Mouse (Mus musculus): Measurements from ENCODE around the gene Cmip. TPM values are rescaled to one million over a fixed set of nuclear protein-coding genes. Genes with fewer than 3 reads are reported as not detected.

The Cmip gene
- polyA plus RNA-seq, 1 experiment: 21.1 TPM

DNA sequence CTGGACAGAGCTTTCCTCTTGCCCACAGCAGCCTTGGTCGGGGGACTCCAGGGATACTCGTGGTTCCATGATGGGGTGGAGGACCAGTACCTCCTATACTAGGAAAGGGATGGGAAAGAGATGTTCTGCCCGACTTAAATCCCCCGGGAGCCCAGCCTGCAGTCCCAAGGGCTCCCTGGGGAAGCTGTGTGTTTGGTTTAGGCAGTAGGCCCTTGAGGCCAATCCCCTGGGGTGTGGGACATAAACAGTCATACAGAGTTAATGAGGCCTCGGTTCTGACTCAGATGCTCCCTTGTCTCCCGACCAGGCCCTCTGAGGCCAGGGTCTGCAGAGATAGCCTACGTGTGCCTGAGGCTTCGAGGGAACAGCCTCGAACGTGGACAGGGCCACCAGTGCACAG, 130.8 kb downstream of the Cmip start:
- no peak for TF ChIP-seq GATA1 (IDR thresholded peaks at IDR 0.05; ENCODE audit: low read length)

DNA sequence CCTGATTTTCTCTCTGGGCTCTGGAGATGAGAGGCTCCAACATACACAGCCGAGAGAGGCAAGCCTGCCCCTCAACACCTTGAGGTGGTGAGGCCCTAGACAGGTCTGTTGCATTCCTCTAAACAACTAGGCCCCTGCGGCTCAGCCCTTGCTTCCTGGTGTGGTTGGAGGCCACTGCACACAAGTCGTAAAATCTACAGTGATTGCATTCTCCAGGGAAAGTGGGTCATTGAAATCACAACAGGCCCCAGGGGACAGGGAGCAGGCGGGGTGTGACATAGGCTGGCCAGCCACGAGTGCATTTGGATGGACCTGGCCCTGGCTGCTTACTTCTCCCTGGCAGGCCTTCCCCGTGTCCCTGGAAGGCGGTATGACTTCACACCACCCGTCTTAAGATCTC, 131.5 kb downstream of the Cmip start:
- TF ChIP-seq GATA1 (IDR thresholded peaks at IDR 0.05; ENCODE audit: low read length): no peak

DNA sequence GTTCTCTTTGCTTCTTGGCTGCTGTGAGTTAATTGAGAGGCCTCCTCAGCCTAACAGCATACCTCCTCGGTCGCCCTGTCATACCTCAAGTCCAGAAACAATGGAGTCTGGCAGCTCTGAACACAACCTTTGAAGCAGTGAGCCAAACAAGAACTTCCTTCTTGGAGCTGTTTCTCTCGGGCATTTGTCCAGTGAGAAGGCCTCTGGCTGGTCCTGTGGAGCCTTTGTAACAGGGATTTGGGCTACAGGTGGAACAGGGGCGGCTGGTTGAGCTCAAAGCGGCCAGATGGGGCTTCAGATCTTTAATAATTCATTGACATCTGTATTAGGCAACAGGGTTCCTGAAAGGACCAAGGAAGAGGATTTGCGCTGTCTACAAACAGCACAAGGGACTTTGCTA, 137.0 kb downstream of the Cmip start:
- no peak for TF ChIP-seq GATA1 (IDR thresholded peaks at IDR 0.05; ENCODE audit: low read length)

DNA sequence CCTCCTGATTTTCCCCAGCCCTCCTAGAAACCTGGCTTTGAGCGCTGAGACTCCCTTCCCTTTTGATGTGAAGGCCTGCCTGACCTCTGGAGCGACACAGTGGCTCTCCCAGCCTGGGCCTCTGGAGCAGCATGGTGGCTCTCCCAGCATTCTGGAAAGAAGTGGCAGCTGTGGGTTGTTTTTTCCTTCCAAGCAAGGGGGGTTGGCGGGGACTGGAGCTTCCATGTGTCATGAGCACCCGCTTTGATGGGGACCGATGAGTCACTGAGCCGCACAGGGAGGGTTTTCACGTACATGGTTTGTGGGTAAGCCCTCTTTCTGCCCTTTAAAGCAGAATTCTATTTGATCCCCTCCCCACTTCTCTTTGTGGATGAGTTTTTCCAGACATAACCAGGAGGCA, 138.2 kb downstream of the Cmip start:
- no peak for TF ChIP-seq GATA1 (IDR thresholded peaks at IDR 0.05; ENCODE audit: low read length)

DNA sequence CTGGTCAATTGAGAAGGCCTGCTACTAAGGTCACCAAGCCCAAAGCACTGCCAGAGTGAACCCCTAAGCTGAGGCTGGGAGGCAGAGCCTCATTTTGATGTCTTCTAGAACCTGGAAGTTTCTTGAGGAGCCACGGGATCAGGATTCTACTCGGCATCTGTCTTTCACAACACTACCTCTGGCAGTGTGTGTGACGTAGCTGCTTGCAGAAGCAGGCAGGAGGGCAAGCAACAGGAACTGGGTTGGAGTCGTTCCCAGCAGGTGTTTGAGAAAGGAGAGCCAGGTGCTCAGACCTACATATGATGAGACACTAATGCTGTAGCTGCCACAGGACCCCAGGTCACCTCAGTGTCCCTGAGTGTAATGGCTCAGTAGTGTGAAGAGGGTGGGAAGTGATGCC, 140.0 kb downstream of the Cmip start:
- no peak for TF ChIP-seq GATA1 (IDR thresholded peaks at IDR 0.05; ENCODE audit: low read length)

DNA sequence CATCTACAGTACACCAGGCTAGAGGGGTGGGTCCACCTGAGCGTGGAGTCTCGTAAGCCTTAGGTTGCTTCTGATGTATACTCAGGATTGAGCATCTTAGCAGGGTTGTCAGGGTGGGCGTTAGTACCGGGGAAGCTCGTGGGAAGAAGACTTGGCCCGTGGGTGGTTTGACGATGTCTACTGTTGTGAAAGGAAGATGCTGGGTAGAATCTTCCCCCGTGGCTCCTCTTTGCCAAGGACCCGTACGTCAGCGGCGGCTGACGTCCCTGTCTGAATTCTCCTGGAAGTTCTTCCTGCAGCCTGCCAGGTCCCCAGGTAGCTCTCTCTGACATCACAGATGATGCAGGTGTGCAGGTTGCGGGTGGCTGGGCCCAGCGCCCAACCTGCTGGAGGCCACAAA, 140.9 kb downstream of the Cmip start:
- TF ChIP-seq GATA1 (IDR thresholded peaks at IDR 0.05; ENCODE audit: low read length): no peak

DNA sequence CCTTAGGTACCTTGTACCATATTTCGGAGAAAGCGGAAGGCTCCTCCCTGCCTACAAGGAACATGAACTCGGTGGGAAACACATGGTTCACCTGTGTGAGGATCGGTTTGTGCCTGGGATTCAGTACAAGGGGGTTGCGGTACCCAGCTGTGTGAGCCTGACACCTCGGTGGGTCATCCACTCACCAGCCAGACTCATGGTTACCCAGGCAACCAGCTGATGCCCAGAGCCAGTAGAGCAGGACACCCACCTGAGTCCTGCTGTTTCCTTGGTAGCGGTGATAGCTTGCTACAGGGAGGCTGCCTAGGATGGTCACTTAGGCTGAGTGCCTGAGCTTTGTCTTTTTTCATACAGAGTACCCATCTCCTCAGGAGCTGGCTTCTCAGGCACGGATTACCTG, 142.4 kb downstream of the Cmip start:
- TF ChIP-seq GATA1 (IDR thresholded peaks at IDR 0.05; ENCODE audit: low read length): no peak

DNA sequence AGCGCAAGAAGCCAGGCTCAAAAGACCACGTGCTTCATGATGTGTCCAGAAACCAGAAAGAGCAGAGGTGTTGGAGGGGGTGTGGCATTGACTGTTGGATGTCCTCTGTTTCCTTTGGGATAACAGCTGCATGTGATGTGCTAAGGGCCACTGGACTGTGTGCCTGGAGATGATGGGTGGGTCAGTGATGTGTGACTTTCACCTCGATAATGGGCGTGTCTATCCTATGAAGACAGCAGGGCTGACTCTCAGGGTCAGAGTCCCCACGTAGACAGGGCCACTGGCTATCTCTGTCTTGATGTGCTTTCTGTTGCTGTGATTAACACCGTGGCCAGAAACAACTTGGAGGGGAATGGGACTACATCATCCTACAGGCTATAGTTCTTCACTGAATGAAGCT, 144.0 kb downstream of the Cmip start:
- TF ChIP-seq GATA1 (IDR thresholded peaks at IDR 0.05; ENCODE audit: low read length): no peak

DNA sequence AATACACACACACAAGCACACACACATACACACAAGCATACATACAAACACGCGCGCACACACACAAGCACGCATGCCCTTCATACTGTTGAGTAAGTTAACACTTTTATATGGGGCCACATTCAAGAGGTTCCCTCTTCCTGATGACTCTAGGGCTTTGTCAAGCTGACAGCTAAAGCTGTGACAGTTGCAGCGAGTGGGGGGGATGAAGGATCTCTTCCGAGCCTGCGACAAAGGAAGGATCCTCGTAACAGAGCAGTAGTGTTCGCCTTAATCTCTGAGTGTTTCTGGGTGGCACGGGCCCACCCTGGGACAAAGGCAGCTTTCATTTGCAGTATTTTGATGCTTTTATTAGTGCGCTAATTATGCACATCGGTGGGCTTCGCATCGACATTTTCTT, 145.0 kb downstream of the Cmip start:
- TF ChIP-seq GATA1 (IDR thresholded peaks at IDR 0.05; ENCODE audit: low read length): no peak

DNA sequence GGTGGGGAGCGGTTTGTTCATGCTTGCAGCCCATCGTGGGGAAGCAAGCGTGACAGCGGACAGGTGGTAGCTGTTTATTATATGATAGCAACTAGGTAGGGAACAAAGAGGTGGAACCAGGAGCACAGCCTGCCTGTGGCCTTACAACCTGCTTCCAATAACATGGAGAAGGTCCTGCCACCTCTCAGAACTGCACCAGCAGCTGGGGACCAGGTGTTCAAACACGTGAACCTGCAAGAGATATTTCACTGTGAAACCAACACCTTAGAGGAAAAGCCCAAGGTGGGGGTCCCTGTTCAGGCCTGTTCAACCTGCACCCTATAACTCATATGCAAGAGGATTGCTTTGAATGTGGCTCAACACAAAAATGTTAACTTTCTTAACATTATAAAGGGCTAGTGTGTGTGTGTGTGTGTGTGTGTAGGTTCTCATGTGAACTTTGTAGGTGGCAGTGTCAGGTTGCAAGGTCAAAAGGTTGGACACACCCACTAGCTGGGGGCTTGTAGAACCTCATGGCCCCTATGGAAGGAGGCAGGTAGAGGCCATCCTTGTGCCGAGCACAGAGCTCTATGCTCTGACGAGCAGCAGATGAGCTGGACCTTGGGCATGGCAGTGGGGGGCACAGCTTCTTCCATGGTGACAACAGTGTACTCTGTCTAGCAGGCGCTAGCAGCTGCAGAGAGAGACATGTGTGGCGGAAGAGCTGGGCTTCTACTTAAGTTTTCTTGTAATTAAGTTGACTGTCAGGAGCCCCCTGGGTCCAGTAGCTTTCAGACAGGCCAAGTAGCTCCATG, 146.2 kb downstream of the Cmip start:
- TF ChIP-seq GATA1 (IDR thresholded peaks at IDR 0.05; ENCODE audit: low read length): no peak

DNA sequence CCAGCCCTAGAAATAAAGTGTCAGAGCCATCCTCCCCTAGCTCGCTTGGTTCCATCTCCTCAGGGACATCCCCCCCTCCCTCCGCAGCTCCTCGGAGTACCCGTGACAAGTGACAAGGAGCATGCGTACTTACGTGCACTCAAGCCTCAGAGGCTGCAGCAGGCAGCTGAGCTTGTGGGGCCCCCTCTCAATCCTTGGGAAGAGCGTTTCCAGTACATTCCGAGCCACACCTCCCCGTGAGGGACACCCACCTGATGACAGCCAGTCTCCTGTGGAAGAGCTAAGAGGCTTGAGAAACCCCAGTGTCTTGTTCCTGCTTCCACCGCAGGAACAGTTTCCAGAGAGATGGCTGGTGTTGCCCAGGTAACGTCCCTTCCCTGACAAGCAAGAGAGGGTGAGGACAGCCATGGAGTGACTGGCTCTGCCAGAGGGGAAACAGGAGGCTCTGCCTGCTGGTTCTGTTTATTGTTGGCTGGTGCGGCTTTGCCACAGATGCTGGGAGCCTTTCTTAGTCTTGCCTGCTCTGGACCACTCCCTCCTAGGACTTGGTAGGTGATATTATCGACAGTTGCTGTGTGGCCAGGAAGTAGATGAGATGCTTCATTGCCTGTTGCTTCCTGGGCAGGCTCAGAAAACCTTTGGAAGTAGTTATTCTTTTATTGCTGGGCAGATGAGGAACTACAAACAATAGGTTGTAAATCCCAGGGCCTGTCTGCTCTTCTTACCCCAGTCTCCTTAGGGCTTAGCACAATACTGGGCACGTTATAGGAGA, 147.0 kb downstream of the Cmip start:
- TF ChIP-seq GATA1 (IDR thresholded peaks at IDR 0.05; ENCODE audit: low read length): no peak

DNA sequence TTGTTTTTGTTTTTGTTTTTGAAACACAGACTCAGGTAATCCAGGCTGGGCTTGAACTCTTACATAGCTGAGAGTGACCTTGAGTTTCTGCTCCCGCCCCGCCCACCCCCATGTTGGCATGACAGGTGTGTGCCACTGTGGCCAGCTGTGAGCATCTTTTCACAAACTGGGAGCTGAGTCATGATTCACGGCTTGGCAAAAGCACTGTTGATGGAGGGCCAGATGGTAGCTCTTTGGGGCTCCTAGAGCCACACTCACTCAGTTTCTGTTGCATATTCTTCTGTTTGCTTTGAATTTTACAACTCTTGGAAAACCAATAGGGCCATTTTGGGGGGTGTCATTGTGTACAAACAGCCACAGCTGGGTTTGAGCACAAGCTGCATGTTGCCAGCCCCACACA, 149.2 kb downstream of the Cmip start:
- TF ChIP-seq GATA1 (IDR thresholded peaks at IDR 0.05; ENCODE audit: low read length): no peak

DNA sequence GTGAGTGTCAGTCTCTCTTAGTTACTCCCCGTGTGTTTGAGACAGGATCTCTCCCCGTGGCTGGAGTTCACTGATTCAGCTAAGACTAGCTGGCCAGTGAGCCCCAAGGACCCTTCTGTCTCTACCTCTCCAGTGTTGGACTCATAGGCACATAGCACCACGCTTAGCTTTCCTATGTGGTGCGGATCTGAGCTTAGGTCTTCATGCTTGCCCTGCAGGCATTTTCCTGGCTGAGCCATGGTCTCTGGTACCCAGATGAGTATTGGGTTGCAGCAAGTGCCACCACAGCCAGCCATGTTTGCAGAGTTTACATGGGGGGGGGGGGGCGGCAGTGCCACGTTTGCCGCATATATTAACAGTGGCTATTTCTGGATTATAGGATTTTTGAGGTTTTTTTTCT, 151.8 kb downstream of the Cmip start:
- TF ChIP-seq GATA1 (IDR thresholded peaks at IDR 0.05; ENCODE audit: low read length): no peak

DNA sequence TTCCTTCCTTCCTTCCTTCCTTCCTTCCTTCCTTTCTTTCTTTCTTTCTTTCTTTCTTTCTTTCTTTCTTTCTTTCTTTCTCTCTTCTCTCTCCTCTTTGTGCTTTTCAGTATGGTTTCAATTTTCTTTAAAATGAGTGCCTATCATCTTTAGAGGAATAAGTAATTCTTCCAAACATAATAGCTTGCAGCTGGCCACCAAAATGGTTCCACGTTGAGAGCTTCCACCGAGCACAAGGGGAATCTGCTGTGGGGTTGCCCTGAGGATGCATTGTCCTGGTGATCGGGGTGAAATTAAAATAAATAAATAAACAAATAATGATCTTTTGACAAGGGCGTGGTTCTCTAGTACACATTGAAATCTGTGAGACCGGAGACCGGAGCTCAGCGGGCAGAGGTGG, 152.2 kb downstream of the Cmip start:
- TF ChIP-seq GATA1 (IDR thresholded peaks at IDR 0.05; ENCODE audit: low read length): no peak

DNA sequence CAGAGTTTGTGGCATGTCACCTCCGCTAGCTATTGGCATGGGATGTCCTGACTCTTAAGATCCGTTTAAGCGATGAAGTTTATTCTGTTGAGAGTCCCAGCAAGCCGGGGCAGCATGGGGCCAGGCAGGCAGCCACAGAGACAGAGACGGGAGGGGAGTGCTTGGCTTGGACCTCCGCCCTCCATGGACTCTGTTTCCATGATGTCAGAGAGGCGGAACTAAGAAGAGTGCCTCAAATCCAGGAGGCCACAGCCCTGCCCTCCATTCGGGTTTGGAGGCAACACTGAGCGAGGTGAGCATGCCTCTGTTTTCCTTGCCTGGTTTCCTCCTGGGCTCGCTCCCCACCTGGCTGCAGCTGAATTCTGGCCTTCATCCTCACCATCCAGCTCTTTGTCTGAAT, 153.5 kb downstream of the Cmip start:
- no peak for TF ChIP-seq GATA1 (IDR thresholded peaks at IDR 0.05; ENCODE audit: low read length)

DNA sequence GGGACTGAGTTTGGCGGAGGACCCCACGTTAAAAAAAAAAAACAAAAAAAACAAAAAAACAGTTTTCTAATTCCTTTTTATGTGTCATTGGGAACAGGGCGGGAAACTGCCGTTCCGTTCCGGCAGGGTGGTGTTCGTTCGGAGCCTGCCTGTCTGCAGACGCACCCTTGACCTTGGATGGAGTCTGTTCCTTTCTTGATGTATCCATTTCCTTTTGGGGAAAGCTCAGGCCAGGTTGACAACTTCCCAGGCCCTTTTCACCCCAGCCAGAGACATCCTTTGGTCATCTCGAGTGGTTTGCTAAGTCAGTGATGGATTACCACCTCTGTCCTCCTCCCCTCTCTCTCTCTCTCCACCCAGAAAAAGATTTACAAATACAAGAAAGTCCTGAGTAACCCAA, 154.0 kb downstream of the Cmip start:
- no peak for TF ChIP-seq GATA1 (IDR thresholded peaks at IDR 0.05; ENCODE audit: low read length)

DNA sequence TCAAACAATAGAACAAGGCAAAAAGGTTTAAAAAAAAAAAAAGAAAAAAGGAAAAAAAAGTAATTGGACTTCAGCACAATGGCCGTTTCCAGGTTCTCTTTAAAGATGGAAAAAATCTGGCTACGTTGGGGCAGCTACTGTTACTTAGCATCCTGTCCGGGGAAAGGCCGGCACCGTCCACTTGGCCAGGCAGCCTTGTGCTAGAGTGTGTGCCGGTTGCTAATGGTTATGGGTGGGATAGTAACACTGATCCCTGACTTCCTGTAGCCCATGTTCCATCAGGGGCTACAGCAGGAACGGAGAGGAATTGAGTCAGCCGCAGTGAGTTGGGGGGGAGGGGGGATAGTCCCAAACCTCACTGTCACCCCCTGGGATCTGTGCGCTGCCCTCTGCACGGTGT, 155.4 kb downstream of the Cmip start:
- TF ChIP-seq GATA1 (IDR thresholded peaks at IDR 0.05; ENCODE audit: low read length): no peak

All from G1E-ER4 (cell line).